Mouse (Mus musculus) hindbrain, embryonic 10.5 days (tissue): Measurements from ENCODE around the gene Pmepa1. TPM values are rescaled to one million over a fixed set of nuclear protein-coding genes. Genes with fewer than 3 reads are reported as not detected.

Source experiments
- DNase-seq: peaks from one replicate; pipeline ENCODE4 v3.0.0-alpha.2; 2017; ENCODE audit warnings: low spot score
- H3K27ac ChIP-seq: fragments of 300-500 bp; sonication (generic); 2 replicates; pipeline ENCODE4 v1.5.1; 2016; ENCODE audit warnings: mild to moderate bottlenecking, moderate library complexity
- H3K27me3 ChIP-seq: fragments of 300-500 bp; sonication (generic); 2 replicates; pipeline ENCODE4 v1.6.1; 2016; ENCODE audit warnings: mild to moderate bottlenecking; ENCODE audit not compliant: poor library complexity, insufficient read depth, severe bottlenecking
- H3K36me3 ChIP-seq: fragments of 300-500 bp; sonication (generic); 2 replicates; pipeline ENCODE4 v1.6.1; 2016; ENCODE audit warnings: mild to moderate bottlenecking, moderate library complexity
- H3K4me1 ChIP-seq: fragments of 300-500 bp; sonication (generic); replicated peaks from 2 replicates; pipeline ENCODE4 v1.6.1; 2016; ENCODE audit warnings: mild to moderate bottlenecking
- H3K4me3 ChIP-seq: fragments of 300-500 bp; sonication (generic); 2 replicates; pipeline ENCODE4 v1.5.1; 2016; ENCODE audit warnings: mild to moderate bottlenecking, moderate library complexity
- H3K9me3 ChIP-seq: fragments of 300-500 bp; sonication (generic); 2 replicates; pipeline ENCODE4 v1.6.1; 2016; ENCODE audit warnings: mild to moderate bottlenecking, moderate library complexity
- WGBS: fragments of 180-500 bp; shearing (Covaris S2); methylation state at CpG from one replicate; pipeline ENCODE4 v1.1.7; 2016; 5-methylcytosine and 5-hydroxymethylcytosine counted together
- polyA plus RNA-seq: library from polyadenylated mRNA; unstranded; fragments of >200 nt; fragmentation: Nextera tagmentation; extraction: Ambion mirVana; gene quantifications from 2 replicates; pipeline ENCODE4 v1.2.1, GENCODE M21; 2016

Gene Pmepa1
- polyA plus RNA-seq, 1 experiment from 2014 or later = 2.9 TPM

GRCm38 (mm10) chr2:173258459-173259091, 17.8 kb downstream of the Pmepa1 start:
- H3K36me3 ChIP-seq = no peaks in the 10 kb centered on the region
- peaks cover 97% of the 10 kb centered on the region for H3K4me1 ChIP-seq
- H3K4me3 ChIP-seq = no peak overlapping the region
- DNase-seq = peak; percentile 35
- peaks cover 27% of the 10 kb centered on the region; the same call in 1 of the 2 replicates for H3K27me3 ChIP-seq
- no peaks in the 10 kb centered on the region for H3K9me3 ChIP-seq
- 23% methylated on average over 9 of the region's 9 CpGs for WGBS
- peak overlapping the region; percentile 10; the same call in 1 of the 2 replicates for H3K27ac ChIP-seq

- Histone ChIP-seq H3K4me1 (peaks cover 100% of the 10 kb centered on the region), H3K36me3 (no peaks in the 10 kb centered on the region), H3K4me3 (no peak overlapping the region), H3K9me3 (no peaks in the 10 kb centered on the region), H3K27ac (peak overlapping the region; percentile 10; the same call in 1 of the 2 replicates), H3K27me3 (peaks cover 27% of the 10 kb centered on the region; the same call in 1 of the 2 replicates)
- no peak for DNase-seq
- 39% methylated on average over 7 of the region's 7 CpGs for WGBS
Observed at GRCm38 (mm10) chr2:173257610-173258009, 18.7 kb downstream of the Pmepa1 start.

GRCm38 (mm10) chr2:173256552-173256949, 19.8 kb downstream of the Pmepa1 start:
- H3K4me3 ChIP-seq = no peak overlapping the region
- peak overlapping the region; percentile 17; the same call in 1 of the 2 replicates for H3K27ac ChIP-seq
- H3K9me3 ChIP-seq = no peaks in the 10 kb centered on the region
- H3K27me3 ChIP-seq = peaks cover 32% of the 10 kb centered on the region; the same call in 1 of the 2 replicates
- H3K4me1 ChIP-seq = peaks cover 100% of the 10 kb centered on the region
- WGBS = 79% methylated on average over 4 of the region's 4 CpGs
- no peak for DNase-seq
- no peaks in the 10 kb centered on the region for H3K36me3 ChIP-seq

GRCm38 (mm10) chr2:173255810-173256551, 20.4 kb downstream of the Pmepa1 start:
- Histone ChIP-seq H3K9me3 (no peaks in the 10 kb centered on the region), H3K4me1 (peaks cover 100% of the 10 kb centered on the region), H3K36me3 (no peaks in the 10 kb centered on the region), H3K27me3 (peaks cover 28% of the 10 kb centered on the region; the same call in 1 of the 2 replicates), H3K4me3 (no peak overlapping the region), H3K27ac (peak overlapping the region; percentile 17; the same call in 1 of the 2 replicates)
- no peak for DNase-seq
- 72% methylated on average over 7 of the region's 7 CpGs for whole genome bisulfite sequencing

GRCm38 (mm10) chr2:173253761-173254662, 22.3 kb downstream of the Pmepa1 start:
- WGBS = 27% methylated on average over 26 of the region's 26 CpGs

GRCm38 (mm10) chr2:173251675-173252074, 24.7 kb downstream of the Pmepa1 start:
- Histone ChIP-seq H3K4me1 (peaks cover 99% of the 10 kb centered on the region), H3K27ac (no peak overlapping the region), H3K36me3 (no peaks in the 10 kb centered on the region), H3K4me3 (no peak overlapping the region), H3K9me3 (no peaks in the 10 kb centered on the region), H3K27me3 (peaks cover 32% of the 10 kb centered on the region)
- WGBS = 79% methylated on average over 9 of the region's 9 CpGs
- DNase-seq = no peak

More at GRCm38 (mm10) chr2:173253761-173254662, 22.3 kb downstream of the Pmepa1 start:
- Histone ChIP-seq H3K4me1 (peaks cover 100% of the 10 kb centered on the region), H3K27me3 (peaks cover 28% of the 10 kb centered on the region), H3K27ac (peak overlapping the region; percentile 79), H3K36me3 (no peaks in the 10 kb centered on the region), H3K9me3 (no peaks in the 10 kb centered on the region), H3K4me3 (peak overlapping the region; percentile 23)
- DNase-seq = peak; percentile 31

GRCm38 (mm10) chr2:173251133-173251532, 25.2 kb downstream of the Pmepa1 start:
- WGBS = 63% methylated on average over 7 of the region's 7 CpGs
- Histone ChIP-seq H3K4me1 (peaks cover 99% of the 10 kb centered on the region), H3K36me3 (no peaks in the 10 kb centered on the region), H3K9me3 (no peaks in the 10 kb centered on the region), H3K4me3 (no peak overlapping the region), H3K27ac (no peak overlapping the region), H3K27me3 (peaks cover 37% of the 10 kb centered on the region)
- DNase-seq = no peak

GRCm38 (mm10) chr2:173250411-173250810, 25.9 kb downstream of the Pmepa1 start:
- peaks cover 99% of the 10 kb centered on the region for H3K4me1 ChIP-seq

GRCm38 (mm10) chr2:173249965-173250364, 26.4 kb downstream of the Pmepa1 start:
- Histone ChIP-seq H3K4me1 (peaks cover 94% of the 10 kb centered on the region), H3K27ac (peak overlapping the region; percentile 35; the same call in 1 of the 2 replicates), H3K9me3 (no peaks in the 10 kb centered on the region), H3K36me3 (no peaks in the 10 kb centered on the region), H3K4me3 (no peak overlapping the region), H3K27me3 (peaks cover 44% of the 10 kb centered on the region)
- no peak for DNase-seq
- WGBS = 80% methylated on average over 8 of the region's 8 CpGs

More at GRCm38 (mm10) chr2:173250411-173250810, 25.9 kb downstream of the Pmepa1 start:
- Histone ChIP-seq H3K27me3 (peaks cover 40% of the 10 kb centered on the region), H3K9me3 (no peaks in the 10 kb centered on the region), H3K36me3 (no peaks in the 10 kb centered on the region), H3K27ac (peak overlapping the region; percentile 35; the same call in 1 of the 2 replicates), H3K4me3 (no peak overlapping the region)
- 22% methylated on average over 2 of the region's 2 CpGs for WGBS
- DNase-seq = no peak

GRCm38 (mm10) chr2:173249386-173249785, 26.9 kb downstream of the Pmepa1 start:
- Histone ChIP-seq H3K27me3 (peaks cover 46% of the 10 kb centered on the region), H3K4me3 (no peak overlapping the region), H3K9me3 (no peaks in the 10 kb centered on the region), H3K4me1 (peaks cover 89% of the 10 kb centered on the region), H3K36me3 (no peaks in the 10 kb centered on the region), H3K27ac (no peak overlapping the region)
- WGBS = 53% methylated on average over 3 of the region's 3 CpGs
- DNase-seq = no peak

- Histone ChIP-seq H3K9me3 (no peaks in the 10 kb centered on the region), H3K4me1 (peaks cover 87% of the 10 kb centered on the region), H3K4me3 (no peak overlapping the region), H3K27me3 (peaks cover 51% of the 10 kb centered on the region), H3K27ac (no peak overlapping the region), H3K36me3 (no peaks in the 10 kb centered on the region)
- 62% methylated on average over 7 of the region's 7 CpGs for WGBS
- DNase-seq = no peak
Observed at GRCm38 (mm10) chr2:173248822-173249221, 27.5 kb downstream of the Pmepa1 start.

GRCm38 (mm10) chr2:173247911-173248310, 28.4 kb downstream of the Pmepa1 start:
- H3K27me3 ChIP-seq = peaks cover 58% of the 10 kb centered on the region
- H3K4me3 ChIP-seq = no peak overlapping the region
- H3K9me3 ChIP-seq = no peaks in the 10 kb centered on the region
- H3K4me1 ChIP-seq = peaks cover 87% of the 10 kb centered on the region
- H3K27ac ChIP-seq = 0 out of 2 replicates have a peak overlapping the region, but pooled peaks have one; percentile 50
- DNase-seq = no peak
- no peaks in the 10 kb centered on the region for H3K36me3 ChIP-seq
- WGBS = 54% methylated on average over 2 of the region's 2 CpGs
